Mouse (Mus musculus) CH12.LX (cell line): ENCODE results near the gene Kifap3. TPM values are rescaled to one million over a fixed set of nuclear protein-coding genes. Genes with fewer than 3 reads are reported as not detected.

ENCODE experiments used
- DNase-seq: peaks from one replicate; pipeline ENCODE4 v3.0.0-alpha.2; 2013; ENCODE audit errors: extremely low read depth
- H3K27ac ChIP-seq: 2 replicates; pipeline ENCODE4 v1.5.1; 2012; ENCODE audit warnings: low read depth, mild to moderate bottlenecking, control low read depth, moderate library complexity; ENCODE audit not compliant: insufficient read depth
- H3K27me3 ChIP-seq: replicated peaks from 2 replicates; pipeline ENCODE3; 2012; ENCODE audit warnings: inconsistent platforms
- H3K36me3 ChIP-seq, 2 experiments: replicated peaks in 1 of 2; 2 replicates each; pipeline versions ENCODE3 to v1.6.1; 2012; ENCODE audit warnings: inconsistent platforms in 1 of 2, low read length in 1 of 2, mild to moderate bottlenecking in 1 of 2, mixed read lengths in 1 of 2, moderate library complexity in 1 of 2; ENCODE audit not compliant: control insufficient read depth in 1 of 2, insufficient read depth in 1 of 2
- H3K4me1 ChIP-seq, 2 experiments: 2 replicates each; pipeline ENCODE4 v1.6.1; 2012; ENCODE audit warnings: inconsistent platforms in 1 of 2, moderate library complexity in 1 of 2; ENCODE audit not compliant: insufficient read depth in 2 of 2, control insufficient read depth in 1 of 2
- H3K4me2 ChIP-seq: 2 replicates; pipeline ENCODE4 v1.6.1; 2012; ENCODE audit warnings: low read depth, mild to moderate bottlenecking, control low read depth; ENCODE audit not compliant: poor library complexity, insufficient read depth, severe bottlenecking
- H3K4me3 ChIP-seq, 3 experiments: fragments of 150-350 bp in 1 of 3; sonication (generic) in 1 of 3; replicated peaks in 1 of 3; 2 replicates each; pipeline versions ENCODE3 to v1.5.1; 2011 to 2012; ENCODE audit warnings: low read depth in 2 of 3, low read length in 2 of 3, mild to moderate bottlenecking in 2 of 3, moderate library complexity in 2 of 3, control low read depth in 1 of 3, improper control_type of control experiment in 1 of 3, inconsistent platforms in 1 of 3, mixed read lengths in 1 of 3; ENCODE audit not compliant: poor library complexity in 1 of 3
- H3K79me2 ChIP-seq: replicated peaks from 2 replicates; pipeline ENCODE4 v1.6.1; 2012; ENCODE audit warnings: mild to moderate bottlenecking, moderate library complexity; ENCODE audit not compliant: control insufficient read depth, poor library complexity, insufficient read depth, severe bottlenecking; ENCODE audit errors: extremely low read depth
- H3K9ac ChIP-seq: 2 replicates; pipeline ENCODE4 v1.6.1; 2012; ENCODE audit warnings: low read depth, mild to moderate bottlenecking, control low read depth, moderate library complexity; ENCODE audit not compliant: insufficient read depth
- H3K9me3 ChIP-seq: replicated peaks from 2 replicates; pipeline ENCODE3; 2012; ENCODE audit warnings: low read length, inconsistent platforms, mixed read lengths
- CTCF ChIP-seq, 2 experiments: IDR thresholded peaks in 1 of 2; conservative IDR thresholded peaks in 1 of 2; 2 replicates each; pipeline ENCODE4 v1.5.1; 2011 to 2012; ENCODE audit warnings: low read depth in 2 of 2, low read length in 2 of 2, improper control_type of control experiment in 1 of 2, inconsistent platforms in 1 of 2, mild to moderate bottlenecking in 1 of 2, moderate library complexity in 1 of 2
- HCFC1 ChIP-seq: IDR thresholded peaks from 2 replicates; pipeline ENCODE4 v1.6.1; 2012; ENCODE audit warnings: low read depth, mild to moderate bottlenecking, inconsistent platforms, low read length, improper control_type of control experiment
- JUND ChIP-seq: conservative IDR thresholded peaks from 2 replicates; pipeline ENCODE4 v1.6.1; 2011; ENCODE audit warnings: low read depth, low read length, improper control_type of control experiment
- MAFK ChIP-seq: IDR thresholded peaks from 2 replicates; pipeline ENCODE4 v1.6.1; 2011; ENCODE audit warnings: low read length, improper control_type of control experiment; ENCODE audit not compliant: insufficient replicate concordance
- MAX ChIP-seq: IDR thresholded peaks from 2 replicates; pipeline ENCODE4 v1.6.1; 2011; ENCODE audit warnings: low read length, improper control_type of control experiment
- MYC ChIP-seq: IDR thresholded peaks from 2 replicates; pipeline ENCODE4 v1.6.1; 2011; ENCODE audit warnings: low read depth, mild to moderate bottlenecking, improper control_type of control experiment, low read length
- POLR2AphosphoS2 ChIP-seq: IDR thresholded peaks from 2 replicates; pipeline ENCODE4 v1.6.1; 2011; ENCODE audit warnings: low read depth, low read length, improper control_type of control experiment
- RAD21 ChIP-seq: IDR thresholded peaks from 2 replicates; pipeline ENCODE4 v1.6.1; 2011; ENCODE audit warnings: low read depth, mild to moderate bottlenecking, low read length, improper control_type of control experiment, moderate library complexity
- RCOR1 ChIP-seq: conservative IDR thresholded peaks from 2 replicates; pipeline ENCODE4 v1.6.1; 2012; ENCODE audit warnings: low read depth, mild to moderate bottlenecking, inconsistent platforms, low read length, improper control_type of control experiment
- SIN3A ChIP-seq: IDR thresholded peaks from 2 replicates; pipeline ENCODE4 v1.6.1; 2012; ENCODE audit warnings: low read length, improper control_type of control experiment, inconsistent platforms
- SMC3 ChIP-seq: IDR thresholded peaks from 2 replicates; pipeline ENCODE4 v1.6.1; 2011; ENCODE audit warnings: low read depth, low read length, improper control_type of control experiment
- TCF12 ChIP-seq: IDR thresholded peaks from 2 replicates; pipeline ENCODE4 v1.6.1; 2014; ENCODE audit warnings: low read depth, mild to moderate bottlenecking, inconsistent platforms, low read length, improper control_type of control experiment
- USF1 ChIP-seq: IDR thresholded peaks from 2 replicates; pipeline ENCODE4 v1.6.1; 2014; ENCODE audit warnings: low read depth, mild to moderate bottlenecking, inconsistent platforms, low read length, improper control_type of control experiment
- ZC3H11A ChIP-seq: IDR thresholded peaks from 2 replicates; pipeline ENCODE4 v1.6.1; 2012; ENCODE audit warnings: low read depth, mild to moderate bottlenecking, inconsistent platforms, low read length, improper control_type of control experiment
- ZNF384 ChIP-seq: IDR thresholded peaks from 2 replicates; pipeline ENCODE4 v1.6.1; 2012; ENCODE audit warnings: low read depth, low read length, improper control_type of control experiment, inconsistent platforms
- dilution Hi-C: fragments of 300-500 bp; cut with MboI; formaldehyde crosslinking; loops from 2 replicates; pipeline ENCODE4 v1.14.3; 2020; ENCODE audit warnings: low sequenced_read_pairs; ENCODE audit not compliant: extremely low pct_unique_long_range_greater_than_20kb, extremely low pct_ligation_motif_present
- in situ Hi-C: fragments of 300-500 bp; cut with MboI; formaldehyde crosslinking; loops from 3 replicates; pipeline ENCODE4 v1.14.3; 2019; ENCODE audit warnings: low sequenced_read_pairs, low pct_ligation_motif_present, low pct_unique_long_range_greater_than_20kb, mixed read lengths
- polyA plus RNA-seq: library from polyadenylated mRNA; unstranded; fragments of >175 nt; gene quantifications from 2 replicates; pipeline ENCODE4 v1.2.1, GENCODE M21; 2012; ENCODE audit warnings: low read depth; ENCODE audit not compliant: insufficient read length
- total RNA-seq, 2 experiments: library from RNA; depleted of rRNA; stranded (reverse); fragments of 300-350 nt in 1 of 2; fragments of >200 nt in 1 of 2; gene quantifications; 2 replicates each; pipeline ENCODE4 v1.2.3; 2012 to 2014

Gene Kifap3
- total and polyA plus RNA-seq, 3 experiments, result 0.08 to 0.10 TPM; not detected in 1

DNA sequence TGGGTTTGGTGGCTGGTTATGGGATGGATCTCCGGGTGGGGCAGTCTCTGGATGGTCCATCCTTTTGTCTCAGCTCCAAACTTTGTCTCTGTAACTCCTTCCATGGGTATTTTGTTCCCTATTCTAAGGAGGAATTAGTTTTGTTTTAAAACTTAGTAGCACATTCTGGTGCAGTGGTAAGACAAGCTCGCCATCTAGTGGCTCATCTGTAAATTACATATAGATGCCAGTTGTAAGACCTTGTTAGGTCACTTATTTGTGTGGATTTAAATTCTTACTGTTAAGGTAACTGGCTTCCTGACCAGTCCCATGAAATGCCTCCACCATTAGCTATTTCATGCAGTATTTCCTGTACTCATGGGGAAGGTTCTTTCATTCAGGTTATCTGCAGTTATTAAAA is 131.0 kb downstream of the Kifap3 start:
- Histone ChIP-seq H3K9ac (no peak overlapping the region), H3K4me3 (no peak overlapping the region), H3K79me2 (no peaks in the 10 kb centered on the region), H3K4me2 (peak overlapping the region; percentile 21; the same call in 1 of the 2 replicates), H3K27ac (no peak overlapping the region), H3K4me1 (peaks cover 2 to 8% of the 10 kb centered on the region in 2 experiments; a peak in 3 of 4 replicates), H3K27me3 (no peaks in the 10 kb centered on the region), H3K36me3 (no peaks in the 10 kb centered on the region), H3K9me3 (no peaks in the 10 kb centered on the region)
- peak; percentile 70 for DNase-seq
- dilution Hi-C loops (no loop called here), in situ Hi-C loops (loop anchor here (5.0 kb wide), 1 partner anchor 78 kb away; no protein-coding TSS in a partner anchor)
- TF ChIP-seq MAX, result no peak
- peak; percentile 49 to 81; a peak in 3 of 4 replicates for TF ChIP-seq CTCF (conservative IDR thresholded peaks at IDR 0.05 in 1 of 2, IDR thresholded peaks at IDR 0.05 in 1 of 2; ENCODE audit: low read depth in 2 of 2, low read length in 2 of 2)
- 0 out of 2 replicates have a peak, but pooled peaks have one; percentile 17 for TF ChIP-seq MYC
- no peak for TF ChIP-seq HCFC1
- TF ChIP-seq TCF12, result no peak
- TF ChIP-seq SIN3A, result no peak
- no peak for TF ChIP-seq POLR2AphosphoS2
- TF ChIP-seq RAD21, result peak; percentile 85
- peak; percentile 82 for TF ChIP-seq SMC3
- TF ChIP-seq ZC3H11A, result peak; percentile 40

GRCm38 (mm10) chr1:163910785-163911184 is 131.4 kb downstream of the Kifap3 start:
- H3K27ac ChIP-seq, result no peak overlapping the region
- H3K79me2 ChIP-seq, result no peaks in the 10 kb centered on the region
- no peak for DNase-seq
- no peaks in the 10 kb centered on the region for H3K9me3 ChIP-seq
- TF ChIP-seq USF1 (no peak), JUND (no peak), MYC (no peak), MAFK (no peak), HCFC1 (no peak), POLR2AphosphoS2 (no peak), ZC3H11A (no peak), ZNF384 (no peak), RCOR1 (no peak)
- H3K4me2 ChIP-seq, result no peak overlapping the region
- H3K4me3 ChIP-seq, result no peak overlapping the region
- no peaks in the 10 kb centered on the region for H3K36me3 ChIP-seq
- in situ Hi-C loops (loop anchor here (5.0 kb wide), 1 partner anchor 78 kb away; no protein-coding TSS in a partner anchor), dilution Hi-C loops (no loop called here)
- H3K9ac ChIP-seq, result no peak overlapping the region
- peaks cover 2 to 8% of the 10 kb centered on the region in 2 experiments; a peak in 3 of 4 replicates for H3K4me1 ChIP-seq
- H3K27me3 ChIP-seq, result no peaks in the 10 kb centered on the region
